Mouse (Mus musculus): ENCODE data around the gene Dtnbp1. TPM values are rescaled to one million over a fixed set of nuclear protein-coding genes. Genes with fewer than 3 reads are reported as not detected.
A peak's percentile ranks its signal among the peaks of the same experiment; 100 is the strongest.

Dtnbp1 gene
- polyA plus RNA-seq, 3 experiments from 2014 or later: 8.1 to 10.6 (median 10.0) TPM

- peak; percentile 55 for ATAC-seq
Observed at GRCm38 (mm10) chr13:45001228-45001910, 578 bp downstream of the Dtnbp1 start.

- no peak for ATAC-seq
Observed at GRCm38 (mm10) chr13:45000836-45001227, 1.1 kb downstream of the Dtnbp1 start.

- no peak for ATAC-seq
Observed at GRCm38 (mm10) chr13:44999211-44999610, 2.7 kb downstream of the Dtnbp1 start.

GRCm38 (mm10) chr13:44996339-44996738 is 5.6 kb downstream of the Dtnbp1 start:
- no peak for ATAC-seq

- no peak for ATAC-seq
Observed at GRCm38 (mm10) chr13:44992550-44993205, 9.3 kb downstream of the Dtnbp1 start.

GRCm38 (mm10) chr13:44991936-44992335 is 10.0 kb downstream of the Dtnbp1 start:
- no peak for ATAC-seq

- ATAC-seq: no peak
Observed at GRCm38 (mm10) chr13:44990073-44990682, 11.8 kb downstream of the Dtnbp1 start.

- ATAC-seq: no peak
Observed at GRCm38 (mm10) chr13:44986352-44986751, 15.6 kb downstream of the Dtnbp1 start.

GRCm38 (mm10) chr13:44985321-44985720 is 16.6 kb downstream of the Dtnbp1 start:
- ATAC-seq: no peak

GRCm38 (mm10) chr13:44983635-44984401 is 18.1 kb downstream of the Dtnbp1 start:
- ATAC-seq: peak; percentile 67

GRCm38 (mm10) chr13:44982799-44983198 is 19.1 kb downstream of the Dtnbp1 start:
- no peak for ATAC-seq

- no peak for ATAC-seq
Observed at GRCm38 (mm10) chr13:44979433-44979832, 22.5 kb downstream of the Dtnbp1 start.

GRCm38 (mm10) chr13:44977483-44978141 is 24.3 kb downstream of the Dtnbp1 start:
- ATAC-seq: peak; percentile 48

GRCm38 (mm10) chr13:44977059-44977458 is 24.9 kb downstream of the Dtnbp1 start:
- no peak for ATAC-seq

- no peak for ATAC-seq
Observed at GRCm38 (mm10) chr13:44960542-44961291, 41.2 kb downstream of the Dtnbp1 start.

GRCm38 (mm10) chr13:44957049-44957448 is 44.9 kb downstream of the Dtnbp1 start:
- no peak for ATAC-seq

GRCm38 (mm10) chr13:44955781-44956180 is 46.2 kb downstream of the Dtnbp1 start:
- ATAC-seq: no peak

GRCm38 (mm10) chr13:44954232-44954568 is 47.7 kb downstream of the Dtnbp1 start:
- ATAC-seq: no peak

GRCm38 (mm10) chr13:44953546-44954231 is 48.3 kb downstream of the Dtnbp1 start:
- no peak for ATAC-seq

- no peak for ATAC-seq
Observed at GRCm38 (mm10) chr13:44952393-44953086, 49.4 kb downstream of the Dtnbp1 start.

All from inflammation-experienced regulatory T-cells, adult 6 months (primary cell).